Mouse (Mus musculus) G1E (cell line): ENCODE measurements at regions not wholly inside any gene's neighbourhood (a gene's known extent, or its start where the extent isn't known, plus 50 kb on each side); places are given as distances from the start of the nearest gene placed in this dataset.

Experiments used
- CTCF ChIP-seq: IDR thresholded peaks from 2 replicates; pipeline ENCODE4 v1.5.1; 2012; ENCODE audit warnings: low read depth, low read length, inconsistent platforms, mixed read lengths
- GATA1 ChIP-seq: IDR thresholded peaks from 2 replicates; pipeline ENCODE4 v1.6.1; 2012; ENCODE audit warnings: borderline replicate concordance, low read length, inconsistent platforms, mixed read lengths
- POLR2AphosphoS5 ChIP-seq: IDR thresholded peaks from 2 replicates; pipeline ENCODE4 v1.6.1; 2012; ENCODE audit warnings: low read depth, low read length, inconsistent platforms; ENCODE audit not compliant: insufficient replicate concordance
- TAL1 ChIP-seq: conservative IDR thresholded peaks from 2 replicates; pipeline ENCODE4 v1.6.1; 2012; ENCODE audit warnings: low read depth, low read length, inconsistent platforms, mixed read lengths

- TF ChIP-seq CTCF (no peak), GATA1 (no peak), TAL1 (no peak), POLR2AphosphoS5 (no peak)
These were observed 297.5 kb upstream of the Rora start for GRCm38 (mm10) chr9:68356078-68356477.
